Mouse (Mus musculus): ENCODE data around the gene Vmn1r42.

- TF ChIP-seq CTCF (IDR thresholded peaks at IDR 0.05; ENCODE audit: extremely low read depth, insufficient read length, insufficient replicate concordance, low read depth, low read length) (no peak), POLR2A (IDR thresholded peaks at IDR 0.05; ENCODE audit: low read depth, low read length) (no peak)
Measured at GRCm38 (mm10) chr6:89880867-89881266, 4.7 kb upstream of the Vmn1r42 start.

Data from small intestine, adult 2 months (tissue).